Comparison of ENCODE assay signal across 9 mouse cellular contexts in genomic region chr9:73068230-73068679, GRCm38 (mm10). TPM values are rescaled to one million over a fixed set of nuclear protein-coding genes. Genes with fewer than 3 reads are reported as not detected.
DNase-seq lines count a peak whose midpoint lies in the region; ATAC-seq and TF ChIP-seq lines count a peak whose summit lies in the region.
"Had no signal": no experiment of that assay in that cellular context is flagged by ENCODE, and none has a peak within 500 bp of the region (broad histone marks: within the 10 kb centered on the region; RNA-seq: fewer than 3 reads in every experiment).

No protein-coding gene starts in this region.

- peaks cover 4% of the 10 kb centered on the region for H3K4me1 ChIP-seq in hindbrain, embryonic 16.5 days (ENCODE audit: control insufficient read depth, insufficient read depth, low read depth, low read length)
- no peaks in the 10 kb centered on the region for H3K4me1 ChIP-seq in hindbrain, postnatal 0 days (ENCODE audit: insufficient read depth, low read length)
- peaks cover 19% of the 10 kb centered on the region for H3K4me1 ChIP-seq in lung, embryonic 16.5 days (replicated peaks; ENCODE audit: control insufficient read depth, insufficient read depth, low read length)

- ATAC-seq in hindbrain, embryonic 16.5 days = peak; percentile 30; the same call in 1 of the 2 replicates
- ATAC-seq in hindbrain, postnatal 0 days = no peak
- ATAC-seq in erythroid progenitor cell, adult 5-6 weeks (replicated peaks; ENCODE audit: low FRiP score, poor library complexity, severe bottlenecking) = 0 out of 2 replicates have a peak, but pooled peaks have one; percentile 34
- ATAC-seq in lung, embryonic 16.5 days (ENCODE audit: low read depth) = peak; percentile 84

- no peak overlapping the region for H3K4me2 ChIP-seq in hindbrain, embryonic 16.5 days (ENCODE audit: low read length)
- no peak overlapping the region for H3K4me2 ChIP-seq in hindbrain, postnatal 0 days (ENCODE audit: low read depth, low read length)
- peak overlapping the region; percentile 9; the same call in 1 of the 2 replicates for H3K4me2 ChIP-seq in lung, embryonic 16.5 days (ENCODE audit: low read depth, low read length)

- no peaks in the 10 kb centered on the region for H3K9me3 ChIP-seq in hindbrain, embryonic 16.5 days (ENCODE audit: control insufficient read depth, low read length)
- 0 out of 2 replicates have a peak, but pooled peaks cover 2% of the 10 kb centered on the region for H3K9me3 ChIP-seq in hindbrain, postnatal 0 days (ENCODE audit: low read length)
- peaks cover 2% of the 10 kb centered on the region; the same call in 1 of the 2 replicates for H3K9me3 ChIP-seq in lung, embryonic 16.5 days (ENCODE audit: control insufficient read depth, low read length)

- WGBS in hindbrain, embryonic 16.5 days = 43% methylated on average over 6 of the region's 6 CpGs
- WGBS in hindbrain, postnatal 0 days = 57% methylated on average over 6 of the region's 6 CpGs
- WGBS in lung, embryonic 16.5 days = 15% methylated on average over 6 of the region's 6 CpGs

- no peak for DNase-seq in hindbrain, postnatal 0 days (ENCODE audit: low spot score)
- DNase-seq in kidney, postnatal 25 days = peak; percentile 66 to 82
- no peak for DNase-seq in retina, embryonic 14.5 days (ENCODE audit: low spot score)
- DNase-seq in spleen, postnatal 4 days (ENCODE audit: low spot score in 2 of 2) = no peak
- DNase-seq in ovary, postnatal 14 days (ENCODE audit: low spot score) = no peak

- H3K36me3 ChIP-seq in hindbrain, embryonic 16.5 days (ENCODE audit: control insufficient read depth, insufficient read depth, low read length) = no peaks in the 10 kb centered on the region
- no peaks in the 10 kb centered on the region for H3K36me3 ChIP-seq in hindbrain, postnatal 0 days (ENCODE audit: insufficient read depth, low read length)
- H3K36me3 ChIP-seq in lung, embryonic 16.5 days (ENCODE audit: control insufficient read depth, insufficient read depth, low read length) = no peaks in the 10 kb centered on the region

- no peak for TF ChIP-seq CTCF in hindbrain, postnatal 0 days (IDR thresholded peaks at IDR 0.05; ENCODE audit: low read depth)

- no peak overlapping the region for H3K9ac ChIP-seq in hindbrain, embryonic 16.5 days (ENCODE audit: low read depth, low read length)
- H3K9ac ChIP-seq in hindbrain, postnatal 0 days (replicated peaks; ENCODE audit: low read length) = no peak overlapping the region
- no peak overlapping the region for H3K9ac ChIP-seq in lung, embryonic 16.5 days (ENCODE audit: low read length)

- no peaks in the 10 kb centered on the region for H3K27me3 ChIP-seq in hindbrain, embryonic 16.5 days (replicated peaks; ENCODE audit: control insufficient read depth, insufficient read depth, low read length)
- H3K27me3 ChIP-seq in hindbrain, postnatal 0 days (ENCODE audit: insufficient read depth, low read length) = no peaks in the 10 kb centered on the region
- no peaks in the 10 kb centered on the region for H3K27me3 ChIP-seq in lung, embryonic 16.5 days (ENCODE audit: control insufficient read depth, insufficient read depth, low read depth, low read length)

- H3K27ac ChIP-seq in hindbrain, embryonic 16.5 days (ENCODE audit: low read depth, low read length) = no peak overlapping the region
- H3K27ac ChIP-seq in hindbrain, postnatal 0 days = no peak overlapping the region
- peak overlapping the region; percentile 66 for H3K27ac ChIP-seq in lung, embryonic 16.5 days (ENCODE audit: low read length)

- no peak overlapping the region for H3K4me3 ChIP-seq in hindbrain, embryonic 16.5 days (ENCODE audit: low read length)
- no peak overlapping the region for H3K4me3 ChIP-seq in hindbrain, postnatal 0 days (ENCODE audit: low read length)
- H3K4me3 ChIP-seq in lung, embryonic 16.5 days (ENCODE audit: low read length) = no peak overlapping the region

RNA-seq across cellular contexts. Expression of gene Rab27a, which starts 23.6 kb away (rescaled TPM):
- 3.8 and 4.6 TPM in 2 replicates for polyA plus RNA-seq in hindbrain, embryonic 16.5 days (2015; fragmentation: Nextera tagmentation; extraction: Ambion mirVana)
- total RNA-seq in hindbrain, postnatal 0 days (2014; rRNA removed) = 3.6 and 5.3 TPM in 2 replicates
- polyA plus RNA-seq in hindbrain, postnatal 0 days (2015; fragmentation: Nextera tagmentation; extraction: Ambion mirVana) = 3.8 TPM in 2 replicates
- total RNA-seq in erythroid progenitor cell, adult 5-6 weeks (2015; ENCODE audit: low replicate concordance) = 10.5 and 12.3 TPM in 2 replicates
- 12.2 and 13.2 TPM in 2 replicates for total RNA-seq in erythroid progenitor cell, adult 5-6 weeks (2017; ENCODE audit: low replicate concordance)
- 11.1 and 13.2 TPM in 2 replicates for polyA plus RNA-seq in lung, embryonic 16.5 days (2015; fragmentation: Nextera tagmentation; extraction: Ambion mirVana)

RNA-seq across cellular contexts. Expression of gene Pigb, which starts 28.1 kb away (rescaled TPM):
- 14.6 and 17.3 TPM in 2 replicates for polyA plus RNA-seq in hindbrain, embryonic 16.5 days (2015; fragmentation: Nextera tagmentation; extraction: Ambion mirVana)
- total RNA-seq in hindbrain, postnatal 0 days (2014; rRNA removed) = 16.4 and 20.1 TPM in 2 replicates
- 8.9 and 9.0 TPM in 2 replicates for polyA plus RNA-seq in hindbrain, postnatal 0 days (2015; fragmentation: Nextera tagmentation; extraction: Ambion mirVana)
- 6.8 and 14.7 TPM in 2 replicates for total RNA-seq in erythroid progenitor cell, adult 5-6 weeks (2015; ENCODE audit: low replicate concordance)
- total RNA-seq in erythroid progenitor cell, adult 5-6 weeks (2017; ENCODE audit: low replicate concordance) = 0.83 and 1.0 TPM in 2 replicates
- 12.1 and 14.7 TPM in 2 replicates for polyA plus RNA-seq in lung, embryonic 16.5 days (2015; fragmentation: Nextera tagmentation; extraction: Ambion mirVana)

RNA-seq across cellular contexts. Expression of gene Khdc3, which starts 33.4 kb away (rescaled TPM):
- 0.12 and 0.24 TPM in 2 replicates for polyA plus RNA-seq in hindbrain, embryonic 16.5 days (2015; fragmentation: Nextera tagmentation; extraction: Ambion mirVana)
- not detected in 2 replicates for total RNA-seq in hindbrain, postnatal 0 days (2014; rRNA removed)
- polyA plus RNA-seq in hindbrain, postnatal 0 days (2015; fragmentation: Nextera tagmentation; extraction: Ambion mirVana) = 0.21 and 0.26 TPM in 2 replicates
- not detected in 2 replicates for total RNA-seq in erythroid progenitor cell, adult 5-6 weeks (2015; ENCODE audit: low replicate concordance)
- total RNA-seq in erythroid progenitor cell, adult 5-6 weeks (2017; ENCODE audit: low replicate concordance) = not detected in 2 replicates
- 0.15 TPM in 1 of 2 replicates, not detected in the other for polyA plus RNA-seq in lung, embryonic 16.5 days (2015; fragmentation: Nextera tagmentation; extraction: Ambion mirVana)
- total RNA-seq: heart, postnatal 36 days had no signal

RNA-seq across cellular contexts. Expression of gene Gm20509, which starts 34.0 kb away (rescaled TPM):
- not detected in 2 replicates for polyA plus RNA-seq in hindbrain, embryonic 16.5 days (2015; fragmentation: Nextera tagmentation; extraction: Ambion mirVana)
- total RNA-seq in hindbrain, postnatal 0 days (2014; rRNA removed) = not detected in 2 replicates
- polyA plus RNA-seq in hindbrain, postnatal 0 days (2015; fragmentation: Nextera tagmentation; extraction: Ambion mirVana) = 0.18 TPM in 1 of 2 replicates, not detected in the other
- not detected in 2 replicates for total RNA-seq in erythroid progenitor cell, adult 5-6 weeks (2015; ENCODE audit: low replicate concordance)
- total RNA-seq in erythroid progenitor cell, adult 5-6 weeks (2017; ENCODE audit: low replicate concordance) = not detected in 2 replicates
- not detected in 2 replicates for polyA plus RNA-seq in lung, embryonic 16.5 days (2015; fragmentation: Nextera tagmentation; extraction: Ambion mirVana)
- total RNA-seq: heart, postnatal 36 days had no signal

RNA-seq across cellular contexts. Expression of gene Rsl24d1, which starts 45.0 kb away (rescaled TPM):
- 93.9 and 98.9 TPM in 2 replicates for polyA plus RNA-seq in hindbrain, embryonic 16.5 days (2015; fragmentation: Nextera tagmentation; extraction: Ambion mirVana)
- 54.1 and 59.4 TPM in 2 replicates for total RNA-seq in hindbrain, postnatal 0 days (2014; rRNA removed)
- 102 and 106 TPM in 2 replicates for polyA plus RNA-seq in hindbrain, postnatal 0 days (2015; fragmentation: Nextera tagmentation; extraction: Ambion mirVana)
- total RNA-seq in erythroid progenitor cell, adult 5-6 weeks (2015; ENCODE audit: low replicate concordance) = 17.3 and 22.6 TPM in 2 replicates
- total RNA-seq in erythroid progenitor cell, adult 5-6 weeks (2017; ENCODE audit: low replicate concordance) = 24.1 and 42.3 TPM in 2 replicates
- polyA plus RNA-seq in lung, embryonic 16.5 days (2015; fragmentation: Nextera tagmentation; extraction: Ambion mirVana) = 88.0 and 91.7 TPM in 2 replicates

Comparison
In these comparisons a context has a peak if more than half of its experiments do, and no peak if none do; other contexts are left out.
1. DNase-seq: peak in kidney, postnatal 25 days (2 of 2); none in hindbrain, postnatal 0 days (single experiment), retina, embryonic 14.5 days (single experiment), spleen, postnatal 4 days (0 of 2) and ovary, postnatal 14 days (single experiment).